Mouse (Mus musculus) heart, adult 11 months (tissue): ENCODE results near the gene Gm3278.
"Not testable (repeated sequence)": the region's sequence is repeated elsewhere in the genome, so short reads cannot be mapped to it uniquely, and the experiment has no call there.

Source experiments
- DNase-seq: peaks from one replicate; pipeline ENCODE4 v3.0.0; 2022

Gene Gm3278

GRCm38 (mm10) chr14:4892116-4892515, at the start of gene Gm3278:
Gene Gm3278 (plus strand): TSS chr14:4892416.
- DNase-seq, result not testable (repeated sequence)

- peak; percentile 97 for DNase-seq
Observed at GRCm38 (mm10) chr14:4855299-4855980, 36.8 kb upstream of the Gm3278 start, which contains the start of gene Gm3264. Gene Gm3264 (plus strand): TSS chr14:4855576.
